Mouse (Mus musculus) heart, adult 2 months (tissue): Measurements from ENCODE around the gene Gm21970. TPM values are rescaled to one million over a fixed set of nuclear protein-coding genes. Genes with fewer than 3 reads are reported as not detected.

Experiments
- DNase-seq, 2 experiments: peaks; one replicate each; pipeline ENCODE4 v3.0.0; 2021
- H3K27ac ChIP-seq: fragments of 200-600 bp; 2 replicates; pipeline ENCODE4 v1.8.1; 2022
- H3K27me3 ChIP-seq: fragments of 200-500 bp; 2 replicates; pipeline ENCODE4 v1.6.1; 2012; ENCODE audit warnings: mild to moderate bottlenecking, low read length, inconsistent platforms, mixed read lengths; ENCODE audit not compliant: control insufficient read depth, insufficient read depth
- H3K36me3 ChIP-seq: fragments of 200-500 bp; 2 replicates; pipeline ENCODE4 v1.6.1; 2012; ENCODE audit warnings: low read length, inconsistent platforms; ENCODE audit not compliant: control insufficient read depth, insufficient read depth
- H3K4me1 ChIP-seq: fragments of 200-500 bp; 2 replicates; pipeline ENCODE4 v1.6.1; 2011; ENCODE audit warnings: low read length; ENCODE audit not compliant: control insufficient read depth, insufficient read depth
- H3K4me3 ChIP-seq: fragments of 200-600 bp; 2 replicates; pipeline ENCODE4 v1.8.1; 2022
- H3K79me2 ChIP-seq: fragments of 200-500 bp; replicated peaks from 2 replicates; pipeline ENCODE4 v1.6.1; 2012; ENCODE audit warnings: mild to moderate bottlenecking, inconsistent platforms, low read length, moderate library complexity, mixed read lengths; ENCODE audit not compliant: control insufficient read depth, insufficient read depth
- H3K9ac ChIP-seq: fragments of 200-500 bp; 2 replicates; pipeline ENCODE4 v1.6.1; 2012; ENCODE audit warnings: low read depth, mild to moderate bottlenecking, control low read depth, inconsistent platforms, low read length, mixed read lengths
- CTCF ChIP-seq: fragments of 200-600 bp; IDR thresholded peaks from 2 replicates; pipeline ENCODE4 v1.8.1; 2022; ENCODE audit warnings: antibody characterized with exemption, mild to moderate bottlenecking, moderate library complexity
- EP300 ChIP-seq: fragments of 200-500 bp; IDR thresholded peaks from 2 replicates; pipeline ENCODE4 v1.6.1; 2011; ENCODE audit warnings: low read depth, low read length, control low read depth; ENCODE audit not compliant: insufficient read depth
- POLR2A ChIP-seq: fragments of 200-500 bp; IDR thresholded peaks from 2 replicates; pipeline ENCODE4 v1.6.1; 2011; ENCODE audit warnings: mild to moderate bottlenecking, low read depth, low read length, control low read depth; ENCODE audit not compliant: insufficient read depth
- WGBS: fragments of 180-500 bp; shearing (Covaris S2); methylation state at CpG from one replicate; pipeline ENCODE4 v1.1.7; 2018; 5-methylcytosine and 5-hydroxymethylcytosine counted together
- intact Hi-C: fragments of 180-260 bp; cut with DNase I; formaldehyde crosslinking; loops from one replicate; pipeline ENCODE4 v1.15.1; 2025
- polyA plus RNA-seq: library from polyadenylated mRNA; depleted of rRNA; stranded (reverse); fragments of >200 nt; gene quantifications from 2 replicates; pipeline ENCODE4 v1.2.3, GENCODE M21; 2012
- total RNA-seq, 2 experiments: library from RNA; stranded (reverse); gene quantifications; 2 replicates each; pipeline ENCODE4 v1.2.3; 2021

Gm21970 gene
- total and polyA plus RNA-seq, 3 experiments = not detected

DNA sequence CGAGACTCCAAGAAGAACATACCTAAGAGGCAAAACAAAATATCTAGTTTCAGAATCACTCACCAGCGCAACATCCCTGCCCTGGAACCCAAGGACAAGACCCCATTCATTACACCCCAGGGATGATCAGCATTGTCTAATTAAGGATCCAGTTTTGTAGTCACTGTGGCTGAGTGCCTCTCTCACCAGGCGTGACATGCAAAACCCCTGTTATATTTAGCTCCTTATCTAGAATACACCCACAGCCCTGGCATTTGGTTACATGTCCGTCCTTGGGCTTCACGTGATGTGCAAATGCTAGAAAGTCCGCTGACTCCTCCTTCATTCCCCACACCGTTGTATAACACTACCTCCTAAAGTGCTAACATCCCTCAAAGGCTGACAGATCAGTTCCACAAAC, 25.4 kb downstream of the Gm21970 start:
- WGBS = 49% methylated on average over 7 of the region's 7 CpGs
- Histone ChIP-seq H3K9ac (no peak overlapping the region), H3K79me2 (no peaks in the 10 kb centered on the region), H3K36me3 (peaks cover 39% of the 10 kb centered on the region), H3K27me3 (no peaks in the 10 kb centered on the region), H3K4me3 (no peak overlapping the region), H3K4me1 (peaks cover 13% of the 10 kb centered on the region), H3K27ac (peak overlapping the region; percentile 87)
- intact Hi-C loops = no loop called here
- DNase-seq = peak in 1 of 2 experiments; percentile 78
- TF ChIP-seq POLR2A = peak; percentile 41; the same call in 1 of the 2 replicates
- TF ChIP-seq CTCF = no peak
- peak; percentile 98 for TF ChIP-seq EP300

DNA sequence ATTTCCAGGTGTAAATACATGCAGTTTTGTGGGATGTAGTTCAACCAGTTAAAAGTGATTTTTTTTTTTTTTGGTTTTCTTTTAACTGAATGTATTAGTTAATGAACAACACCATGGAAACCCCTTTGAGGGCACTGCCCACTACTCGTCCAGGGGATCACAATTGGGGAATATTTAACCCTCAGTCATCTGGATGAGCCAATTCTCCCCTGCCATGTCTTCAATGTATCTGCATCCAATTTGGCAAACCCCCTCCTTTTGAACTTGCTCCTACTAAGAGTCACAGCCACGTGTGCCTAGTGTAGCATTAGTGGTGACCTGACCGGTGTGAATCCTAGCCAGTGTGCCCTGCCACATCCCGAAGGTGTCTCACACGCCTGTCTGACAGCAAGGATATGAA, 27.0 kb downstream of the Gm21970 start:
- peaks cover 27% of the 10 kb centered on the region for H3K36me3 ChIP-seq
- H3K79me2 ChIP-seq = no peaks in the 10 kb centered on the region
- no peak overlapping the region for H3K27ac ChIP-seq
- intact Hi-C loops = no loop called here
- no peak overlapping the region for H3K9ac ChIP-seq
- no peak for TF ChIP-seq POLR2A
- no peak for TF ChIP-seq EP300
- TF ChIP-seq CTCF = no peak
- 84% methylated on average over 5 of the region's 5 CpGs for WGBS
- no peaks in the 10 kb centered on the region for H3K27me3 ChIP-seq
- no peak overlapping the region for H3K4me3 ChIP-seq
- H3K4me1 ChIP-seq = peaks cover 9% of the 10 kb centered on the region
- no peak for DNase-seq

DNA sequence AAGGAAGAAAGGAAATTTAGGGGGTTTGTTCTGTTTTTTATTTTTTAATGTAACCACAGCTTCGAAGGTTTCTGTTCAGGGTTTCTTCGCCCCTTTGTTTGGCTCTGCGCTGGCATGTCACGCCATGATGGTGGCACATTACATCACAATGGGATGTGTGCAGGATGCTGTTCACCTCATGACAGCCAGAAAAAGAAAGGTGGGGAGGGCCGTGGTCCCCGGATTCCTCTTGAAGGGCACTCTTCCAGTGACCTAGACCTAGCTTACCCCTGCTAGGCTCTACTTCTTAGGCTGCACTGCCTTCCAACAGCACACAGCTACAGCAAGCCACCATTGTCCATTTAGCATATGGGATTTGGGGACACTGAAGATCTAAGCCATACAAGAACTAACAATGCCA, 34.3 kb downstream of the Gm21970 start:
- no peak for DNase-seq
- H3K27me3 ChIP-seq = no peaks in the 10 kb centered on the region
- no peaks in the 10 kb centered on the region for H3K79me2 ChIP-seq
- TF ChIP-seq POLR2A (no peak), CTCF (no peak), EP300 (no peak)
- peaks cover 11% of the 10 kb centered on the region for H3K36me3 ChIP-seq
- no peak overlapping the region for H3K4me3 ChIP-seq
- no peak overlapping the region for H3K9ac ChIP-seq
- intact Hi-C loops = no loop called here
- H3K4me1 ChIP-seq = peaks cover 1% of the 10 kb centered on the region
- WGBS = 82% methylated on average over 6 of the region's 6 CpGs
- H3K27ac ChIP-seq = no peak overlapping the region

DNA sequence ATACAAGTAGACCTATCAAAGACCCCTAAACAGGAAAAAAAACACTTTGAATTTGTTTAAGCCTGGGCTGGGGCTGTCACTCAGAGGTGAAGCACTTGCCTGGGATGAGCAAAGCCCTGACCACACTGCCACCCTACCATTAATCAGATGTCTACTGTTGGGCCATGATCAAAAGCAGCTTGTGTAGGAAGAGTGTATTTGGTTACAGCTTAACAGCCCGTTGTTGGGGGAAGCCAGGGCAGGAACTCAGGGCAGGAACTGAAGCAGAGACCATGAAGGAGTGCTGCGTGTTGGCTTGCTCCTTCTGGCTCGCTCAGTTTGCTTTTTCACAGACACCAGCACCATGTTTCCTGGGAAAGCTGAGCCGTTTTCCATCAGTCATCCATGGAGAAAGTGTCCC, 35.1 kb downstream of the Gm21970 start:
- intact Hi-C loops = no loop called here
- WGBS = 90% methylated on average over 4 of the region's 4 CpGs

DNA sequence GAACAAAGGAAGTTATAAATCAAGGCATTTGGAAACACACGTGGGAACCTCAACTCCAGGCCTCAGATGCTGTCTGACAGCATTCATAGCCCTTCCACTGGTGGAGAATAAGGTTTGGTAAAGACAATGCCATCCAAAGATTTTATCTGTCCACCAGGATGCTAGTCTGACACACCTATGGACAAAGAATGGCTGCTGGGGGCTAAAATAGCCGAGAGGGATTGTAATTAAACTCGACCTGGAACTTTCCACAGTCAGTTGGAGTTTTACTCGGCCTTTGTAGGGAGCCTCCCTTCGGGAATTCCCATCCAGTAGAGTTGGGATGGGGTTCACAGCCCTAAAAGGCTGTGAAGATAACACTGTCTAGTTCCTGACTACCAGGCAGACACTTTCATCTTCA, 35.9 kb downstream of the Gm21970 start:
- peaks cover 1% of the 10 kb centered on the region for H3K4me1 ChIP-seq
- no peak for DNase-seq
- intact Hi-C loops = no loop called here
- no peak overlapping the region for H3K4me3 ChIP-seq
- TF ChIP-seq CTCF (no peak), EP300 (no peak), POLR2A (no peak)
- no peaks in the 10 kb centered on the region for H3K27me3 ChIP-seq
- no peak overlapping the region for H3K9ac ChIP-seq
- peak overlapping the region; percentile 40; the same call in 1 of the 2 replicates for H3K27ac ChIP-seq
- WGBS = 44% methylated on average over 5 of the region's 5 CpGs
- H3K79me2 ChIP-seq = no peaks in the 10 kb centered on the region
- H3K36me3 ChIP-seq = peaks cover 11% of the 10 kb centered on the region

More for the DNA sequence above, 35.1 kb downstream of the Gm21970 start:
- Histone ChIP-seq H3K4me1 (peaks cover 1% of the 10 kb centered on the region), H3K27me3 (no peaks in the 10 kb centered on the region), H3K9ac (no peak overlapping the region), H3K79me2 (no peaks in the 10 kb centered on the region), H3K36me3 (peaks cover 11% of the 10 kb centered on the region), H3K27ac (peak overlapping the region; percentile 28; the same call in 1 of the 2 replicates), H3K4me3 (no peak overlapping the region)
- no peak for DNase-seq
- no peak for TF ChIP-seq POLR2A
- 0 out of 2 replicates have a peak, but pooled peaks have one; percentile 33 for TF ChIP-seq EP300

DNA sequence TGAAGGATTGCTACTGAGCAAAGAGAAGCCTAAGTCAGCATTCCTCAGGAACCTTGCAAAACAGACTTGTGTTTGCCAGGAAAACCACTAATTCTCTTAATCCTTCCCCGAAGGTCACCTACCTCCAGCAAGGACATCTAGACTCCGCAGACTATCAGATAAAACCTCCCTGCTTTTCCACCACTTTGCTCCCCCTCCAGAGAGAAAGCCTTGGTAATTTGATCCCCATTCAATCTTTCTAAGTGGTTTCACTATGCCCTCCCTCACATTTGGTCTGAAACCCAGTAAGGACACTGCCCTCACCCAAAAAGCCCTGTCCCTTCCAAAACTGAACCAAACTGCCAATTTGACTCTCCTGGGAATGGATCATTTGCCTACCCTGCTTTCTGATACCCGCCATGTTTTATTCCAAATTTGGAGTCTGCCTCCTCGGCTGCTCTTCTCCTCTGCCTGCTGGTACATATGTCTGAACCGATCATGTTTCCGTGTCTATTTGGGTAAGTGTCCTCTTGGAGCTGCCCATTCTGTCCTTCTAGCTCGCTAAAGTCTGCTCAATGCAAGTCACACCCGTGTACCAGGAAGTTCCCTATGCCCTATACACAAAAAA, 36.8 kb downstream of the Gm21970 start:
- H3K36me3 ChIP-seq = peaks cover 9% of the 10 kb centered on the region
- no peaks in the 10 kb centered on the region for H3K27me3 ChIP-seq
- peaks cover 3% of the 10 kb centered on the region for H3K4me1 ChIP-seq
- no peak overlapping the region; the same call in 1 of the 2 replicates for H3K27ac ChIP-seq
- intact Hi-C loops = no loop called here
- no peak for DNase-seq
- 78% methylated on average over 8 of the region's 8 CpGs for WGBS
- TF ChIP-seq EP300 (no peak), CTCF (no peak), POLR2A (no peak)
- no peak overlapping the region for H3K9ac ChIP-seq
- H3K4me3 ChIP-seq = no peak overlapping the region
- H3K79me2 ChIP-seq = no peaks in the 10 kb centered on the region
